Mouse (Mus musculus) stomach, postnatal 0 days (tissue): ENCODE results near the gene Pcgf1.

ENCODE experiments used
- CTCF ChIP-seq: IDR thresholded peaks from 2 replicates; pipeline ENCODE4 v1.5.1; 2016; ENCODE audit warnings: antibody characterized with exemption, low read depth, mild to moderate bottlenecking, moderate library complexity
- EP300 ChIP-seq: optimal IDR thresholded peaks from 2 replicates; pipeline ENCODE3; 2016; ENCODE audit warnings: antibody characterized with exemption

DNA sequence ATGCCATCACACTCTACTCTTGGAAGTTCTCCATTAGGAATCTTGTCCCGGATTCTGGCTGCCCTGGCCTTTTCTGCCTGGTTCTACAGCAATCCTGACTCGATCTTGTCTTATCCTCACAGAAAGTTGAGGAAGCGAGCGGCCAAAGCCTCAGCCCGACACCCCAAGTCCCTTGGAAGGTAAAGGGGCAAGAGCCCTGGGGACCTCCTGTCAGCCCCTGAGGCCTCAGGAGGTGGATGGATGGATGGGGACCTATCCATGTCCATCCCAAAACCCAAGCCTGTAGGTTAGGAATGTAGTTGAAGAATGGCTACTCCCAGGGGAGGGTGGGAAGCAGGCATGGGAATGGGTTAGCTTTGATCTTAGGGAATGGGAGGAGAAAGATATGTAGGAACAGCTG lies 33.7 kb upstream of the Pcgf1 start:
- TF ChIP-seq EP300 (no peak), CTCF (no peak)
